Mouse (Mus musculus) gastrocnemius, postnatal 14 days (tissue): ENCODE measurements at regions not wholly inside any gene's neighbourhood (a gene's known extent, or its start where the extent isn't known, plus 50 kb on each side); places are given as distances from the start of the nearest gene placed in this dataset.

Experiments
- DNase-seq: peaks from one replicate; pipeline ENCODE4 v3.0.0; 2021; ENCODE audit warnings: mixed read lengths
- intact Hi-C: fragments of 180-260 bp; cut with DNase I; formaldehyde crosslinking; loops from one replicate; pipeline ENCODE4 v1.15.1; 2025; ENCODE audit warnings: low total_unique reads

GRCm38 (mm10) chr1:138908860-138909259 lies 52.2 kb upstream of the 2310009B15Rik start:
- intact Hi-C loops, result no loop called here
- no peak for DNase-seq

- intact Hi-C loops, result no loop called here
These were observed 53.0 kb upstream of the 2310009B15Rik start for GRCm38 (mm10) chr1:138909654-138910053.

GRCm38 (mm10) chr1:138912156-138912616 lies 51.0 kb upstream of the Dennd1b start:
- peak; percentile 50 for DNase-seq
- intact Hi-C loops, result no loop called here

More at GRCm38 (mm10) chr1:138909654-138910053, 53.0 kb upstream of the 2310009B15Rik start:
- DNase-seq, result no peak

GRCm38 (mm10) chr1:138912928-138913327 lies 50.3 kb upstream of the Dennd1b start:
- intact Hi-C loops, result no loop called here
- no peak for DNase-seq

GRCm38 (mm10) chr1:138913428-138913827 lies 49.8 kb upstream of the Dennd1b start:
- no peak for DNase-seq
- intact Hi-C loops, result no loop called here
